Mouse (Mus musculus): ENCODE results near the gene Plpp2.

DNA sequence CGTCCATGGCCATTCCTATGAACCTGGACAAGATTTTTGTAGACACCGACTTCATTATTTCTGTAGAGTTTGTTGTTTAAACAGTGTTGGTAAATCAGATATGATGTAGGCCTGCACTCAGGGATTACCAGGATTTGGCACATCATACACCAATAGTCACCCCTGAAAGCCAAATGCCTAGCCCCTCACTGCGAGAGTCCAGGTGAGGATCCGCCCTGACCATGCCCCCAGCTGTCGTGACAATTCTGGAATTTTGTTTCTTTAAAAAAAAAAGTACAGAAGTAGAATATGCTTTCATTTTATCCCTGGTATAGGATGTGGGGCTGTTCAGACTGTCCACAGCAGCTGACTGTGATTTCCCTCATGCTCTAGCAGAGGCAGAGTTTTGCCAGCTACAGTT is 36.3 kb upstream of the Plpp2 start:
- TF ChIP-seq POLR2A (IDR thresholded peaks at IDR 0.05; ENCODE audit: insufficient read depth, low read depth, low read length) (no peak), CTCF (IDR thresholded peaks at IDR 0.05) (no peak)
